Mouse (Mus musculus): ENCODE results near the gene Shoc2. TPM values are rescaled to one million over a fixed set of nuclear protein-coding genes. Genes with fewer than 3 reads are reported as not detected.

Shoc2 gene
- total and polyA plus RNA-seq, 3 experiments, result 14.1 to 27.1 (median 23.7) TPM

- TF ChIP-seq E2F4 (IDR thresholded peaks at IDR 0.05; ENCODE audit: insufficient replicate concordance, low read depth, low read length) (no peak), ETS1 (conservative IDR thresholded peaks at IDR 0.05; ENCODE audit: low read depth, low read length) (peak; percentile 77), ZMIZ1 (IDR thresholded peaks at IDR 0.05; ENCODE audit: low read depth, low read length) (no peak), POLR2A (IDR thresholded peaks at IDR 0.05; ENCODE audit: low read depth, low read length) (peak; percentile 43; the same call in 1 of the 2 replicates), SMC3 (IDR thresholded peaks at IDR 0.05; ENCODE audit: low read depth, low read length) (no peak)
Measured at GRCm38 (mm10) chr19:53894538-53895121, 49.5 kb upstream of the Shoc2 start (continued).

GRCm38 (mm10) chr19:53898046-53898445, 46.1 kb upstream of the Shoc2 start:
- in situ Hi-C loops (cut with MboI; ENCODE audit: low pct_ligation_motif_present, low pct_unique_long_range_greater_than_20kb, low sequenced_read_pairs), result no loop called here

GRCm38 (mm10) chr19:53898498-53898897, 45.6 kb upstream of the Shoc2 start:
- H3K9me3 ChIP-seq (replicated peaks; ENCODE audit: low read length), result no peaks in the 10 kb centered on the region
- H3K9ac ChIP-seq (ENCODE audit: insufficient read depth, low read depth), result no peak overlapping the region; the same call in 1 of the 2 replicates
- no peaks in the 10 kb centered on the region for H3K36me3 ChIP-seq (replicated peaks in 1 of 2; ENCODE audit: control insufficient read depth in 1 of 2, insufficient read depth in 1 of 2, low read length in 1 of 2)
- no peaks in the 10 kb centered on the region for H3K27me3 ChIP-seq (replicated peaks)
- peak overlapping the region; percentile 29; the same call in 1 of the 2 replicates for H3K27ac ChIP-seq (ENCODE audit: insufficient read depth, low read depth)
- peak overlapping the region in 1 of 3 experiments; percentile 42 for H3K4me3 ChIP-seq (replicated peaks in 1 of 3; ENCODE audit: low read depth in 2 of 3, low read length in 2 of 3, poor library complexity in 1 of 3)
- peak overlapping the region; percentile 80; the same call in 1 of the 2 replicates for H3K4me2 ChIP-seq (ENCODE audit: insufficient read depth, low read depth, poor library complexity, severe bottlenecking)
- H3K79me2 ChIP-seq (replicated peaks; ENCODE audit: control insufficient read depth, extremely low read depth, insufficient read depth, poor library complexity, severe bottlenecking), result no peaks in the 10 kb centered on the region
- dilution Hi-C loops (cut with MboI; ENCODE audit: extremely low pct_ligation_motif_present, extremely low pct_unique_long_range_greater_than_20kb, low sequenced_read_pairs) (no loop called here), in situ Hi-C loops (cut with MboI; ENCODE audit: low pct_ligation_motif_present, low pct_unique_long_range_greater_than_20kb, low sequenced_read_pairs) (no loop called here)
- 0 out of 2 replicates have a peak, but pooled peaks have one; percentile 6 for TF ChIP-seq BHLHE40 (IDR thresholded peaks at IDR 0.05; ENCODE audit: low read depth, low read length)
- no peak for TF ChIP-seq JUND (conservative IDR thresholded peaks at IDR 0.05; ENCODE audit: low read depth, low read length)
- TF ChIP-seq MAX (IDR thresholded peaks at IDR 0.05; ENCODE audit: low read length), result peak; percentile 35; the same call in 1 of the 2 replicates
- 0 out of 2 replicates have a peak, but pooled peaks have one; percentile 21 for TF ChIP-seq ZMIZ1 (IDR thresholded peaks at IDR 0.05; ENCODE audit: low read depth, low read length)
- no peak for TF ChIP-seq ZC3H11A (IDR thresholded peaks at IDR 0.05; ENCODE audit: low read depth, low read length)
- peak; percentile 51; the same call in 1 of the 2 replicates for TF ChIP-seq TCF12 (IDR thresholded peaks at IDR 0.05; ENCODE audit: low read depth, low read length)
- no peak for TF ChIP-seq KAT2A (IDR thresholded peaks at IDR 0.05; ENCODE audit: insufficient replicate concordance, low read length)
- TF ChIP-seq MYC (IDR thresholded peaks at IDR 0.05; ENCODE audit: low read depth, low read length), result peak; percentile 76
- TF ChIP-seq POLR2A (IDR thresholded peaks at IDR 0.05; ENCODE audit: low read depth, low read length), result peak; percentile 24; the same call in 1 of the 2 replicates
- peaks cover 30 to 77% of the 10 kb centered on the region in 2 experiments for H3K4me1 ChIP-seq (ENCODE audit: control insufficient read depth in 1 of 2, insufficient read depth in 2 of 2)
- DNase-seq (ENCODE audit: extremely low read depth), result peak; percentile 74

More at GRCm38 (mm10) chr19:53898046-53898445, 46.1 kb upstream of the Shoc2 start:
- TF ChIP-seq EP300 (IDR thresholded peaks at IDR 0.05; ENCODE audit: low read length) (no peak), MAX (IDR thresholded peaks at IDR 0.05; ENCODE audit: low read length) (no peak), ELF1 (IDR thresholded peaks at IDR 0.05; ENCODE audit: low read depth, low read length) (no peak), JUND (conservative IDR thresholded peaks at IDR 0.05; ENCODE audit: low read depth, low read length) (no peak), UBTF (IDR thresholded peaks at IDR 0.05; ENCODE audit: low read depth, low read length) (no peak), USF2 (conservative IDR thresholded peaks at IDR 0.05; ENCODE audit: low read depth, low read length) (no peak), KAT2A (IDR thresholded peaks at IDR 0.05; ENCODE audit: insufficient replicate concordance, low read length) (no peak), MAZ (IDR thresholded peaks at IDR 0.05; ENCODE audit: low read depth, low read length) (no peak)
- DNase-seq (ENCODE audit: extremely low read depth), result no peak
- H3K4me1 ChIP-seq (ENCODE audit: control insufficient read depth in 1 of 2, insufficient read depth in 2 of 2), result peaks cover 34 to 81% of the 10 kb centered on the region in 2 experiments
- no peak overlapping the region for H3K9ac ChIP-seq (ENCODE audit: insufficient read depth, low read depth)
- no peaks in the 10 kb centered on the region for H3K79me2 ChIP-seq (replicated peaks; ENCODE audit: control insufficient read depth, extremely low read depth, insufficient read depth, poor library complexity, severe bottlenecking)
- H3K4me2 ChIP-seq (ENCODE audit: insufficient read depth, low read depth, poor library complexity, severe bottlenecking), result no peak overlapping the region
- H3K9me3 ChIP-seq (replicated peaks; ENCODE audit: low read length), result no peaks in the 10 kb centered on the region
- no peaks in the 10 kb centered on the region for H3K36me3 ChIP-seq (replicated peaks in 1 of 2; ENCODE audit: control insufficient read depth in 1 of 2, insufficient read depth in 1 of 2, low read length in 1 of 2)
- peak overlapping the region in 1 of 3 experiments; percentile 20 for H3K4me3 ChIP-seq (replicated peaks in 1 of 3; ENCODE audit: low read depth in 2 of 3, low read length in 2 of 3, poor library complexity in 1 of 3)
- dilution Hi-C loops (cut with MboI; ENCODE audit: extremely low pct_ligation_motif_present, extremely low pct_unique_long_range_greater_than_20kb, low sequenced_read_pairs), result no loop called here
- peak overlapping the region; percentile 29; the same call in 1 of the 2 replicates for H3K27ac ChIP-seq (ENCODE audit: insufficient read depth, low read depth)
- H3K27me3 ChIP-seq (replicated peaks), result no peaks in the 10 kb centered on the region

Measured in CH12.LX (cell line).